Mouse (Mus musculus): ENCODE measurements around the gene Klhl9.
"Not testable (repeated sequence)": the region's sequence is repeated elsewhere in the genome, so short reads cannot be mapped to it uniquely, and the experiment has no call there.

GRCm38 (mm10) chr4:88761776-88762175, 39.5 kb upstream of the Klhl9 start:
- not testable (repeated sequence) for TF ChIP-seq CTCF, EP300 (IDR thresholded peaks at IDR 0.05; ENCODE audit: low read depth)

All from liver, postnatal 0 days (tissue).